8 mouse cellular contexts compared by ENCODE assay signal in the genomic region with DNA sequence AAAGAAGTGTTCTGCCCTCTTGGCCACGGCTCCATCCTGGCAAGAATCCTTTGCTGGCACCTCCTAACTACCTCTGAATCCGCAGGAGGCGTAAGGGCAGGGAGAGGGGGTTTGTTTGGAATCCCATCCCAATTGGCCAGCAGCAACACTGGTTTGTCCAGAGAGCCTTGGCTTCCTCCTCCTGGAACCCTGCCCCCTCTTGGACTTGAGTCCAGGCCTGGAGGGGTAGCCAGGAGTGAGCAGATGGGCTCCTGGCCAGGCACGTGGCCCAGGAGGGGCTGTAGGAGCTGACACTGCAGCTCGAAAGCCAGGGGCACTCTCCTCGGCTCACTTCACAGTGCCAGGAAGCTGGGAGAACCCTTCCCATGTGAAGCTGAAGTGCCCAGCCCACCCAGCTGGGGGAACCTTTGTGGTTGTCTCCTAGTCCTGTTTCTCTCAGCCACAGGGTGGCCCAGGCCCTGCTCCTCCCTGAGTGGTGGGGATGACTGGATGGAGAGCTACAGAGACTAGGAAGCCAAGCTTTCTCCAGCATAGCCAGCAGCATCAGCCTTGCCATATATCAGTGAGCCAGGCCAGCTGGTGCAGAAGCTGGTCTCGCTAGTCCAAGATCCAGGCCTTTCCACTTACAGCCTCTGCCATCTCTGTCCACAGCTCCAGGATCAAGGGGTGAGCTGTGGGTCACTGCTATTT.
DNase-seq lines count a peak whose midpoint lies in the region; ATAC-seq and TF ChIP-seq lines count a peak whose summit lies in the region.

No protein-coding gene starts in this region.

- no peak overlapping the region for H3K27ac ChIP-seq in hindbrain, embryonic 14.5 days
- H3K27ac ChIP-seq in hindbrain, embryonic 11.5 days (ENCODE audit: low read depth, low read length), result no peak overlapping the region
- H3K27ac ChIP-seq in lung, postnatal 0 days (ENCODE audit: low read length), result no peak overlapping the region
- H3K27ac ChIP-seq in liver, embryonic 12.5 days, result no peak overlapping the region

- 62% methylated on average over 7 of the region's 7 CpGs for WGBS in hindbrain, embryonic 14.5 days
- WGBS in hindbrain, embryonic 11.5 days, result 85% methylated on average over 7 of the region's 7 CpGs
- WGBS in lung, postnatal 0 days, result 32% methylated on average over 7 of the region's 7 CpGs
- 49% methylated on average over 7 of the region's 7 CpGs for WGBS in liver, embryonic 12.5 days (ENCODE audit: insufficient replicate concordance)

- H3K4me2 ChIP-seq in hindbrain, embryonic 14.5 days (replicated peaks), result no peak overlapping the region
- no peak overlapping the region for H3K4me2 ChIP-seq in hindbrain, embryonic 11.5 days (replicated peaks; ENCODE audit: low read depth, low read length)
- no peak overlapping the region for H3K4me2 ChIP-seq in lung, postnatal 0 days (replicated peaks; ENCODE audit: low read depth, low read length)
- H3K4me2 ChIP-seq in liver, embryonic 12.5 days, result no peak overlapping the region

- TF ChIP-seq CTCF in lung, postnatal 0 days (IDR thresholded peaks at IDR 0.05), result no peak

- peak; percentile 70; the same call in 1 of the 2 replicates for ATAC-seq in hindbrain, embryonic 14.5 days (ENCODE audit: low FRiP score)
- ATAC-seq in hindbrain, embryonic 11.5 days (ENCODE audit: low FRiP score), result no peak
- peak; percentile 38; the same call in 1 of the 2 replicates for ATAC-seq in lung, postnatal 0 days
- no peak for ATAC-seq in liver, embryonic 12.5 days

- no peaks in the 10 kb centered on the region for H3K27me3 ChIP-seq in hindbrain, embryonic 14.5 days (ENCODE audit: control insufficient read depth, insufficient read depth, low read length)
- no peaks in the 10 kb centered on the region for H3K27me3 ChIP-seq in hindbrain, embryonic 11.5 days (ENCODE audit: control insufficient read depth, insufficient read depth, low read length)
- H3K27me3 ChIP-seq in lung, postnatal 0 days (replicated peaks; ENCODE audit: insufficient read depth, low read length), result no peaks in the 10 kb centered on the region
- H3K27me3 ChIP-seq in liver, embryonic 12.5 days (replicated peaks), result no peaks in the 10 kb centered on the region

- intact Hi-C loops in gastrocnemius, postnatal 14 days (cut with DNase I; ENCODE audit: low total_unique reads), result no loop called here

- no peaks in the 10 kb centered on the region for H3K36me3 ChIP-seq in hindbrain, embryonic 14.5 days (replicated peaks; ENCODE audit: control insufficient read depth, insufficient read depth)
- no peaks in the 10 kb centered on the region for H3K36me3 ChIP-seq in hindbrain, embryonic 11.5 days (ENCODE audit: control insufficient read depth, insufficient read depth, low read length)
- H3K36me3 ChIP-seq in lung, postnatal 0 days (ENCODE audit: insufficient read depth, low read length), result no peaks in the 10 kb centered on the region
- no peaks in the 10 kb centered on the region for H3K36me3 ChIP-seq in liver, embryonic 12.5 days

- TF ChIP-seq EP300 in lung, postnatal 0 days (IDR thresholded peaks at IDR 0.05), result no peak

- DNase-seq in hindbrain, embryonic 14.5 days (ENCODE audit: low spot score), result peak; percentile 51
- no peak for DNase-seq in hindbrain, embryonic 11.5 days (ENCODE audit: low spot score)
- peak; percentile 75 for DNase-seq in cerebellum, adult 11-12 months
- peak; percentile 83 for DNase-seq in gastrocnemius, postnatal 14 days
- peak; percentile 89 to 97 for DNase-seq in kidney, postnatal 25 days
- DNase-seq in lung, postnatal 0 days (ENCODE audit: low spot score), result no peak
- DNase-seq in urinary bladder, postnatal 25 days (ENCODE audit: low spot score), result peak; percentile 35

- H3K4me1 ChIP-seq in hindbrain, embryonic 14.5 days (replicated peaks; ENCODE audit: control insufficient read depth, insufficient read depth, low read length), result no peaks in the 10 kb centered on the region
- H3K4me1 ChIP-seq in hindbrain, embryonic 11.5 days (replicated peaks; ENCODE audit: control insufficient read depth, insufficient read depth, low read length), result no peaks in the 10 kb centered on the region
- H3K4me1 ChIP-seq in lung, postnatal 0 days (ENCODE audit: insufficient read depth, low read depth, low read length), result no peaks in the 10 kb centered on the region
- no peaks in the 10 kb centered on the region for H3K4me1 ChIP-seq in liver, embryonic 12.5 days

- H3K9me3 ChIP-seq in hindbrain, embryonic 14.5 days (ENCODE audit: control insufficient read depth, low read length), result no peaks in the 10 kb centered on the region
- H3K9me3 ChIP-seq in hindbrain, embryonic 11.5 days (ENCODE audit: control insufficient read depth, low read length), result no peaks in the 10 kb centered on the region; the same call in 1 of the 2 replicates
- no peaks in the 10 kb centered on the region for H3K9me3 ChIP-seq in lung, postnatal 0 days (ENCODE audit: low read length)
- no peaks in the 10 kb centered on the region for H3K9me3 ChIP-seq in liver, embryonic 12.5 days (replicated peaks)

- H3K4me3 ChIP-seq in hindbrain, embryonic 14.5 days (replicated peaks; ENCODE audit: low read length), result no peak overlapping the region
- H3K4me3 ChIP-seq in hindbrain, embryonic 11.5 days (ENCODE audit: low read depth, low read length), result no peak overlapping the region
- H3K4me3 ChIP-seq in lung, postnatal 0 days (ENCODE audit: low read depth, low read length), result no peak overlapping the region
- no peak overlapping the region for H3K4me3 ChIP-seq in liver, embryonic 12.5 days

- H3K9ac ChIP-seq in hindbrain, embryonic 14.5 days, result no peak overlapping the region
- no peak overlapping the region for H3K9ac ChIP-seq in hindbrain, embryonic 11.5 days (ENCODE audit: low read depth, low read length)
- H3K9ac ChIP-seq in lung, postnatal 0 days (replicated peaks; ENCODE audit: low read depth), result no peak overlapping the region
- no peak overlapping the region for H3K9ac ChIP-seq in liver, embryonic 12.5 days

Comparison
In these comparisons a context has a peak if more than half of its experiments do, and no peak if none do; other contexts are left out.
1. ATAC-seq: peak in hindbrain, embryonic 14.5 days (single experiment) and lung, postnatal 0 days (single experiment); none in hindbrain, embryonic 11.5 days (single experiment) and liver, embryonic 12.5 days (single experiment).
2. DNase-seq: peak in hindbrain, embryonic 14.5 days (single experiment), cerebellum, adult 11-12 months (single experiment), gastrocnemius, postnatal 14 days (single experiment), kidney, postnatal 25 days (2 of 2) and urinary bladder, postnatal 25 days (single experiment); none in hindbrain, embryonic 11.5 days (single experiment) and lung, postnatal 0 days (single experiment).